Mouse (Mus musculus) forebrain, embryonic 14.5 days (tissue): ENCODE measurements around the gene Vmo1. TPM values are rescaled to one million over a fixed set of nuclear protein-coding genes. Genes with fewer than 3 reads are reported as not detected.

Experiments used
- ATAC-seq: fragments of 200-750 bp; cut with Nextera tagmentation; 2 replicates; pipeline ENCODE4 v1.8.0; 2017; ENCODE audit warnings: mild to moderate bottlenecking, moderate library complexity
- DNase-seq: peaks from one replicate; pipeline ENCODE4 v3.0.0-alpha.2; 2015; ENCODE audit warnings: low spot score
- H3K27ac ChIP-seq: fragments of 300-500 bp; sonication (generic); 2 replicates; pipeline ENCODE4 v1.5.1; 2014; ENCODE audit warnings: low read depth, mild to moderate bottlenecking, control low read depth, low read length, moderate library complexity
- H3K27me3 ChIP-seq: fragments of 300-500 bp; sonication (generic); replicated peaks from 2 replicates; pipeline ENCODE4 v1.6.1; 2014; ENCODE audit warnings: low read length, control low read depth, mixed read lengths; ENCODE audit not compliant: control insufficient read depth, insufficient read depth
- H3K36me3 ChIP-seq: fragments of 300-500 bp; sonication (generic); 2 replicates; pipeline ENCODE4 v1.6.1; 2014; ENCODE audit warnings: low read length, control low read depth; ENCODE audit not compliant: control insufficient read depth, insufficient read depth
- H3K4me1 ChIP-seq: fragments of 300-500 bp; sonication (generic); 2 replicates; pipeline ENCODE4 v1.6.1; 2014; ENCODE audit warnings: antibody characterized with exemption, low read length, control low read depth; ENCODE audit not compliant: control insufficient read depth, insufficient read depth
- H3K4me2 ChIP-seq: fragments of 300-500 bp; sonication (generic); 2 replicates; pipeline ENCODE4 v1.6.1; 2014; ENCODE audit warnings: mild to moderate bottlenecking, control low read depth, low read length
- H3K4me3 ChIP-seq: fragments of 300-500 bp; sonication (generic); 2 replicates; pipeline ENCODE4 v1.5.1; 2014; ENCODE audit warnings: low read depth, low read length, control low read depth
- H3K9ac ChIP-seq: fragments of 300-500 bp; sonication (generic); 2 replicates; pipeline ENCODE4 v1.6.1; 2014; ENCODE audit warnings: mild to moderate bottlenecking, low read length, control low read depth, moderate library complexity
- H3K9me3 ChIP-seq: fragments of 300-500 bp; sonication (generic); replicated peaks from 2 replicates; pipeline ENCODE4 v1.6.1; 2016; ENCODE audit warnings: low read length, control low read depth, mixed read lengths; ENCODE audit not compliant: control insufficient read depth
- WGBS: fragments of 180-500 bp; shearing (Covaris S2); extraction: QIAGEN DNeasy Blood & Tissue Kit; methylation state at CpG from one replicate; pipeline ENCODE4 v1.1.7; 2014; 5-methylcytosine and 5-hydroxymethylcytosine counted together
- polyA plus RNA-seq: library from polyadenylated mRNA; unstranded; fragments of >200 nt; fragmentation: Nextera tagmentation; extraction: Ambion mirVana; gene quantifications from 2 replicates; pipeline ENCODE4 v1.2.1, GENCODE M21; 2014

Gene Vmo1
- polyA plus RNA-seq, 1 experiment from 2014 or later, result 0.37 TPM

- Histone ChIP-seq H3K36me3 (no peaks in the 10 kb centered on the region), H3K27ac (no peak overlapping the region), H3K4me3 (no peak overlapping the region), H3K9me3 (no peaks in the 10 kb centered on the region), H3K27me3 (no peaks in the 10 kb centered on the region), H3K4me2 (no peak overlapping the region), H3K9ac (no peak overlapping the region), H3K4me1 (peaks cover 10% of the 10 kb centered on the region)
- WGBS, result 85% methylated on average over 3 of the region's 3 CpGs
- no peak for DNase-seq
- ATAC-seq, result no peak
These were observed 44.7 kb downstream of the Vmo1 start for GRCm38 (mm10) chr11:70469764-70470163.

- Histone ChIP-seq H3K36me3 (no peaks in the 10 kb centered on the region), H3K27ac (no peak overlapping the region), H3K4me3 (no peak overlapping the region), H3K4me1 (peaks cover 10% of the 10 kb centered on the region), H3K27me3 (0 out of 2 replicates have a peak, but pooled peaks cover 3% of the 10 kb centered on the region), H3K9ac (no peak overlapping the region), H3K9me3 (no peaks in the 10 kb centered on the region), H3K4me2 (no peak overlapping the region)
- DNase-seq (no peak), ATAC-seq (no peak)
- 90% methylated on average over 5 of the region's 5 CpGs for WGBS
These were observed 46.4 kb downstream of the Vmo1 start for GRCm38 (mm10) chr11:70467902-70468619.

- peak; percentile 58 for DNase-seq
- 10% methylated on average over 23 of the region's 23 CpGs for WGBS
- H3K4me3 ChIP-seq, result peak overlapping the region; percentile 9
These were observed 48.6 kb downstream of the Vmo1 start for GRCm38 (mm10) chr11:70465824-70466223.

GRCm38 (mm10) chr11:70465211-70465610, 49.2 kb downstream of the Vmo1 start:
- WGBS, result 24% methylated on average over 16 of the region's 16 CpGs
- Histone ChIP-seq H3K27me3 (peaks cover 14% of the 10 kb centered on the region), H3K36me3 (no peaks in the 10 kb centered on the region), H3K9me3 (no peaks in the 10 kb centered on the region), H3K4me2 (peak overlapping the region; percentile 46), H3K4me3 (peak overlapping the region; percentile 9; the same call in 1 of the 2 replicates), H3K27ac (no peak overlapping the region), H3K9ac (peak overlapping the region; percentile 40), H3K4me1 (peaks cover 10% of the 10 kb centered on the region)
- DNase-seq, result no peak
- ATAC-seq, result no peak

More at GRCm38 (mm10) chr11:70465824-70466223, 48.6 kb downstream of the Vmo1 start:
- no peaks in the 10 kb centered on the region for H3K36me3 ChIP-seq
- peak; percentile 23; the same call in 1 of the 2 replicates for ATAC-seq
- peak overlapping the region; percentile 40 for H3K9ac ChIP-seq
- peaks cover 8% of the 10 kb centered on the region for H3K27me3 ChIP-seq
- H3K4me2 ChIP-seq, result peak overlapping the region; percentile 46
- H3K9me3 ChIP-seq, result no peaks in the 10 kb centered on the region
- H3K27ac ChIP-seq, result no peak overlapping the region
- peaks cover 10% of the 10 kb centered on the region for H3K4me1 ChIP-seq

- peaks cover 26% of the 10 kb centered on the region for H3K27me3 ChIP-seq
These were observed 50.4 kb downstream of the Vmo1 start for GRCm38 (mm10) chr11:70463970-70464369.

More at GRCm38 (mm10) chr11:70463970-70464369, 50.4 kb downstream of the Vmo1 start:
- no peak for DNase-seq
- H3K9ac ChIP-seq, result no peak overlapping the region; the same call in 1 of the 2 replicates
- WGBS, result 75% methylated on average over 5 of the region's 5 CpGs
- H3K4me2 ChIP-seq, result no peak overlapping the region
- H3K4me3 ChIP-seq, result no peak overlapping the region
- ATAC-seq, result no peak
- H3K9me3 ChIP-seq, result no peaks in the 10 kb centered on the region
- H3K27ac ChIP-seq, result no peak overlapping the region
- no peaks in the 10 kb centered on the region for H3K36me3 ChIP-seq
- H3K4me1 ChIP-seq, result peaks cover 15% of the 10 kb centered on the region

Other genes with a start within 250 kb of the Vmo1 start
- not detected in 2 replicates for gene Alox12e, start 192.0 kb downstream of the Vmo1 start, polyA plus RNA-seq
- gene Alox15, start 162.6 kb downstream of the Vmo1 start, polyA plus RNA-seq, result not detected in 2 replicates
- 21.4 and 32.5 TPM in 2 replicates for gene Pelp1, start 104.6 kb downstream of the Vmo1 start, polyA plus RNA-seq
- gene Arrb2, start 82.0 kb downstream of the Vmo1 start, polyA plus RNA-seq, result 47.4 and 49.2 TPM in 2 replicates
- gene Med11, start 62.7 kb downstream of the Vmo1 start, polyA plus RNA-seq, result 49.2 and 54.3 TPM in 2 replicates
- gene Zmynd15, start 55.2 kb downstream of the Vmo1 start, polyA plus RNA-seq, result 0.19 and 0.42 TPM in 2 replicates
- 1.5 and 1.9 TPM in 2 replicates for gene Cxcl16, start 54.6 kb downstream of the Vmo1 start, polyA plus RNA-seq
- 1.1 and 3.4 TPM in 2 replicates for gene Tm4sf5, start 9.4 kb downstream of the Vmo1 start, polyA plus RNA-seq
- 0.42 TPM in 1 of 2 replicates, not detected in the other for gene Gltpd2, start 4.6 kb upstream of the Vmo1 start, polyA plus RNA-seq
- 841 and 1,034 TPM in 2 replicates for gene Psmb6, start 10.8 kb upstream of the Vmo1 start, polyA plus RNA-seq
- not detected in 2 replicates for gene Gm40193, start 18.3 kb upstream of the Vmo1 start, polyA plus RNA-seq
- 4.8 and 5.8 TPM in 2 replicates for gene Pld2, start 25.4 kb upstream of the Vmo1 start, polyA plus RNA-seq
- 10.4 and 13.6 TPM in 2 replicates for gene Mink1, start 48.3 kb upstream of the Vmo1 start, polyA plus RNA-seq
- not detected in 2 replicates for gene 4930544D05Rik, start 101.2 kb upstream of the Vmo1 start, polyA plus RNA-seq
- not detected in 2 replicates for gene Chrne, start 104.6 kb upstream of the Vmo1 start, polyA plus RNA-seq
- 0.17 and 0.22 TPM in 2 replicates for gene Gp1ba, start 124.5 kb upstream of the Vmo1 start, polyA plus RNA-seq
- 105 and 118 TPM in 2 replicates for gene Rnf167, start 132.6 kb upstream of the Vmo1 start, polyA plus RNA-seq
- 165 and 190 TPM in 2 replicates for gene Slc25a11, start 132.9 kb upstream of the Vmo1 start, polyA plus RNA-seq
- 793 and 798 TPM in 2 replicates for gene Pfn1, start 140.0 kb upstream of the Vmo1 start, polyA plus RNA-seq
- gene Eno3, start 142.6 kb upstream of the Vmo1 start, polyA plus RNA-seq, result 5.7 and 5.9 TPM in 2 replicates
- gene Spag7, start 154.8 kb upstream of the Vmo1 start, polyA plus RNA-seq, result 65.4 and 83.9 TPM in 2 replicates
- gene Camta2, start 173.5 kb upstream of the Vmo1 start, polyA plus RNA-seq, result 8.7 and 14.9 TPM in 2 replicates
- 0.75 and 1.1 TPM in 2 replicates for gene Inca1, start 185.5 kb upstream of the Vmo1 start, polyA plus RNA-seq
- gene Kif1c, start 185.9 kb upstream of the Vmo1 start, polyA plus RNA-seq, result 4.6 and 4.7 TPM in 2 replicates
- gene Zfp3, start 249.6 kb upstream of the Vmo1 start, polyA plus RNA-seq, result 14.9 and 16.2 TPM in 2 replicates